Mouse (Mus musculus) limb, embryonic 13.5 days (tissue): ENCODE data around the gene Dlg4. TPM values are rescaled to one million over a fixed set of nuclear protein-coding genes. Genes with fewer than 3 reads are reported as not detected.
"Not testable (repeated sequence)": the region's sequence is repeated elsewhere in the genome, so short reads cannot be mapped to it uniquely, and the experiment has no call there.

Source experiments
- ATAC-seq: fragments of 200-750 bp; cut with Nextera tagmentation; 2 replicates; pipeline ENCODE4 v1.8.0; 2017; ENCODE audit warnings: low read depth, moderate number of reproducible peaks, moderate TSS enrichment; ENCODE audit not compliant: low FRiP score
- H3K27ac ChIP-seq: fragments of 300-500 bp; sonication (generic); 2 replicates; pipeline ENCODE4 v1.5.1; 2015; ENCODE audit warnings: inconsistent platforms, mild to moderate bottlenecking, moderate library complexity
- H3K27me3 ChIP-seq: fragments of 300-500 bp; sonication (generic); 2 replicates; pipeline ENCODE4 v1.6.1; 2015; ENCODE audit warnings: mild to moderate bottlenecking, inconsistent platforms
- H3K36me3 ChIP-seq: fragments of 300-500 bp; sonication (generic); 2 replicates; pipeline ENCODE4 v1.6.1; 2015; ENCODE audit warnings: inconsistent platforms, mild to moderate bottlenecking, moderate library complexity
- H3K4me1 ChIP-seq: fragments of 300-500 bp; sonication (generic); 2 replicates; pipeline ENCODE4 v1.6.1; 2015; ENCODE audit warnings: inconsistent platforms
- H3K4me2 ChIP-seq: fragments of 300-500 bp; sonication (generic); replicated peaks from 2 replicates; pipeline ENCODE4 v1.6.1; 2015; ENCODE audit warnings: inconsistent platforms, mild to moderate bottlenecking, moderate library complexity
- H3K4me3 ChIP-seq: fragments of 300-500 bp; sonication (generic); 2 replicates; pipeline ENCODE4 v1.5.1; 2015; ENCODE audit warnings: moderate library complexity, mild to moderate bottlenecking, inconsistent platforms
- H3K9ac ChIP-seq: fragments of 300-500 bp; sonication (generic); 2 replicates; pipeline ENCODE4 v1.6.1; 2015; ENCODE audit warnings: mild to moderate bottlenecking, inconsistent platforms
- H3K9me3 ChIP-seq: fragments of 300-500 bp; sonication (generic); 2 replicates; pipeline ENCODE4 v1.6.1; 2016; ENCODE audit warnings: inconsistent platforms
- WGBS: fragments of 180-500 bp; shearing (Covaris S2); methylation state at CpG from one replicate; pipeline ENCODE4 v1.1.7; 2015; 5-methylcytosine and 5-hydroxymethylcytosine counted together
- polyA plus RNA-seq: library from polyadenylated mRNA; unstranded; fragments of >200 nt; fragmentation: Nextera tagmentation; extraction: Ambion mirVana; gene quantifications from 2 replicates; pipeline ENCODE4 v1.2.1, GENCODE M21; 2015

Gene Dlg4
- polyA plus RNA-seq, 1 experiment from 2014 or later, result 14.2 TPM

- Histone ChIP-seq H3K27ac (peak overlapping the region; percentile 8; the same call in 1 of the 2 replicates), H3K27me3 (no peaks in the 10 kb centered on the region), H3K4me3 (no peak overlapping the region), H3K4me2 (no peak overlapping the region), H3K4me1 (peaks cover 35% of the 10 kb centered on the region), H3K9me3 (no peaks in the 10 kb centered on the region), H3K36me3 (no peaks in the 10 kb centered on the region), H3K9ac (no peak overlapping the region)
- 72% methylated on average over 4 of the region's 4 CpGs for WGBS
- no peak for ATAC-seq
Measured at GRCm38 (mm10) chr11:70066701-70067100, 50.0 kb downstream of the Dlg4 start.

GRCm38 (mm10) chr11:70068245-70068644 is 51.5 kb downstream of the Dlg4 start:
- Histone ChIP-seq H3K27me3 (no peaks in the 10 kb centered on the region), H3K9me3 (no peaks in the 10 kb centered on the region), H3K27ac (no peak overlapping the region), H3K4me3 (no peak overlapping the region), H3K9ac (no peak overlapping the region), H3K4me1 (peaks cover 36% of the 10 kb centered on the region), H3K36me3 (no peaks in the 10 kb centered on the region), H3K4me2 (no peak overlapping the region)
- 30% methylated on average over 3 of the region's 3 CpGs for WGBS
- ATAC-seq, result no peak

- peaks cover 48% of the 10 kb centered on the region for H3K4me1 ChIP-seq
- 18% methylated on average over 6 of the region's 6 CpGs for WGBS
- H3K27ac ChIP-seq, result peak overlapping the region; percentile 72
- no peak overlapping the region for H3K4me3 ChIP-seq
- H3K9ac ChIP-seq, result no peak overlapping the region
- H3K9me3 ChIP-seq, result no peaks in the 10 kb centered on the region
- H3K27me3 ChIP-seq, result no peaks in the 10 kb centered on the region
- H3K4me2 ChIP-seq, result no peak overlapping the region; the same call in 1 of the 2 replicates
- ATAC-seq, result peak; percentile 52
- no peaks in the 10 kb centered on the region for H3K36me3 ChIP-seq
Measured at GRCm38 (mm10) chr11:70070057-70070456, 53.3 kb downstream of the Dlg4 start.

GRCm38 (mm10) chr11:70070603-70071002 is 53.9 kb downstream of the Dlg4 start:
- H3K4me2 ChIP-seq, H3K27me3 ChIP-seq, H3K4me3 ChIP-seq, H3K36me3 ChIP-seq, ATAC-seq, H3K9ac ChIP-seq, H3K9me3 ChIP-seq: not testable (repeated sequence)
- 60% methylated on average over 3 of the region's 3 CpGs for WGBS
- Histone ChIP-seq H3K4me1 (peaks cover 46% of the 10 kb centered on the region), H3K27ac (0 out of 2 replicates have a peak overlapping the region, but pooled peaks have one; percentile 64)

DNA sequence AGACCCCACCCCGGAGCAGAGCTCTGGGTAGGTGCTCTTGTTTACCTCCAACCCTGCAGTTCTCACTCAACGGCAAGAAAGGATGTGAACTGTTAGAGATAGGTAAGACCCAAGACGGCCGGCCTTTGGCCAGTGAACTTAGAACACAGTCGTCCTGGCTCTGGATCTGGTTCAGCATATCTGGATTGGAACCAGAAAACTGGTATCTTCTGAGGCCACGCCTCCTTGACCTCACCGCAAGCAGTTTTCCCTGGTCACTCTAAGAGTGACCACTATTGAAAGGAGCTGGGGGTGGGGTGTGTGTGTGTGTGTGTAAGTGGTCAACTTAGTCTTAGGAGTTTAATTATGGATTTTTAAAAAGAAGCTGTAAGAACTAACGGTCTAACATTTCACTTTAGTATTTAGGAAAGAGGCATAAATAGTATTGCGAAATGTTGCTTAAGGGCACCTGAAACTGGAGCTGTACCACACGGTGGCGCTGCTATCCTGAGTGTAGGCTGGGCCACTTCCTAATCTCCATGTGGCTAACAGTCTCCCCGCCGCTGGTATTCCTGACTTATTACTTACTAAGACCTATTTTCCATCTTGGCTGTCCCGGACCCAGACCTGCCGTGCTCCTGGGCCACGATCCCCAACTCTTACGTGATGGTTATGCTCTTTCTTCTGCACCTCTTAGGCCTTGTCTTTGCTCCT is 57.8 kb downstream of the Dlg4 start:
- H3K36me3 ChIP-seq, result no peaks in the 10 kb centered on the region
- peak; percentile 38; the same call in 1 of the 2 replicates for ATAC-seq
- H3K9me3 ChIP-seq, result no peaks in the 10 kb centered on the region
- H3K27me3 ChIP-seq, result 0 out of 2 replicates have a peak, but pooled peaks cover 3% of the 10 kb centered on the region
- 37% methylated on average over 17 of the region's 17 CpGs for WGBS
- peak overlapping the region; percentile 27 for H3K4me2 ChIP-seq
- peaks cover 17% of the 10 kb centered on the region for H3K4me1 ChIP-seq
- H3K4me3 ChIP-seq, result no peak overlapping the region
- no peak overlapping the region for H3K9ac ChIP-seq
- H3K27ac ChIP-seq, result no peak overlapping the region

GRCm38 (mm10) chr11:70075581-70075980 is 58.8 kb downstream of the Dlg4 start:
- H3K4me3 ChIP-seq, result no peak overlapping the region
- WGBS, result 86% methylated on average over 6 of the region's 6 CpGs
- H3K4me1 ChIP-seq, result peaks cover 19% of the 10 kb centered on the region
- H3K36me3 ChIP-seq, result no peaks in the 10 kb centered on the region
- H3K9ac ChIP-seq, result no peak overlapping the region
- no peak overlapping the region for H3K4me2 ChIP-seq
- H3K27ac ChIP-seq, result no peak overlapping the region
- H3K27me3 ChIP-seq, result 0 out of 2 replicates have a peak, but pooled peaks cover 3% of the 10 kb centered on the region
- ATAC-seq, result no peak
- no peaks in the 10 kb centered on the region for H3K9me3 ChIP-seq

DNA sequence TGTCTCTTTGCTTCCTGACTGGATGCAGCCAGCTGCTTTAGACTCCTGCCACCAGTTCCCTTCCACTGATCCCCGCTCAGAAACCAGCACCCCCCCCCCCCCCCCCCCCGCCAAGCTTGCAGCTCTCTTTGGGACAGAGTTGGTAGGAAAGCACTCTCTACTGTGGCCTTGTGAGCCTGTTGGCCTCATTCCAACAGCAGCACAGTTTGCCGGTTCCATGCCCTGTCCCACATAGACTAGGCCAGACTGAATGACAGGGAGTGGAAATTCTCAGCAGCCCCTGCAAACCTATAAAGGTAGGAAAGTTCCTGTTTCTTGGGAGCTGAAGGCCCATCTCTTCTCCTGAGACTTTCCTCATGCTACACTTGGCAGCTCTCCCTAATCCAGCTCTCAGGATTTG is 60.7 kb downstream of the Dlg4 start:
- H3K27ac ChIP-seq, result no peak overlapping the region
- H3K9me3 ChIP-seq, result no peaks in the 10 kb centered on the region
- H3K27me3 ChIP-seq, result 0 out of 2 replicates have a peak, but pooled peaks cover 3% of the 10 kb centered on the region
- H3K4me3 ChIP-seq, result no peak overlapping the region
- H3K36me3 ChIP-seq, result no peaks in the 10 kb centered on the region
- ATAC-seq, result no peak
- no peak overlapping the region for H3K9ac ChIP-seq
- WGBS, result 61% methylated on average over 3 of the region's 3 CpGs
- no peak overlapping the region for H3K4me2 ChIP-seq
- H3K4me1 ChIP-seq, result peaks cover 19% of the 10 kb centered on the region

DNA sequence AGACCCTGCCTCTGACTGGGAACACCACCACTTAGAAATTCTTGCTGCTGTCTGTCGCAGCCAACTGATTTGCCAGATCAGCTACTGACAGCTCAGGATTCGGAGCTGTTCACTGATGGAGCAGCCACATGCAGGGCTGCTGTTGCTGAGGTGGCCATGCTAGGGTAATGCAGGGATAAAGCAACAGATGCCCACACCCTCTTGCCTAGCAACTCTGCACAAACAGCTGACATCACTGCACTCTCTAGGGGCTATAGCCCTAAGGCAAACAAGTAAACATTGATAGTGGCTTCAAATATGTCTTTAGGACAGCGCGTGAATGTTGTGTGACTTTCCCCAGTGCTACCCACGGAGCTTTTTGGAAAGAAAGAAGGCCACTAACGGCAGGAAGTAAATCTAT is 62.4 kb downstream of the Dlg4 start:
- ATAC-seq, result no peak
- WGBS, result 60% methylated on average over 6 of the region's 6 CpGs

DNA sequence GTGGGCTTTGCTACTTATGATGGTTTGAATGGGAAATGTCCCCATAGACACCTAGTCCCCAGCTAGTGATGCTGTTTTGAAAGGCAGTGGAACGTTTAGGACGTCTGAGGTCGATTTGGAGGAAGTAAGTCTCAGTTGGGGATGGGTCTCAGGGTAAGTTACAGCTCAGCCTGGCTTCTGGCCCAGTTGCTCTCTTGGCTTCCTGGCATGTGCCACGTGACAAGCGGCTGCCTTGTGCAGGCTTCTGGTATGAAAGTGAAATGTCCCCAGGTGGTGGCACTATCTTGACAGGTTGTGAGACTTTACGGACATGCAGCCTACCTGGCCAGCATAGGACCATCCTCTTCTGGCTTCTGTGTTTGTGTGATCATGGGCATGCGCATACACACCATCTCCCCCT is 63.2 kb downstream of the Dlg4 start:
- 67% methylated on average over 7 of the region's 7 CpGs for WGBS
- no peak overlapping the region for H3K4me2 ChIP-seq
- H3K36me3 ChIP-seq, result no peaks in the 10 kb centered on the region
- H3K27me3 ChIP-seq, result 0 out of 2 replicates have a peak, but pooled peaks cover 3% of the 10 kb centered on the region
- no peak overlapping the region for H3K4me3 ChIP-seq
- no peaks in the 10 kb centered on the region for H3K9me3 ChIP-seq
- H3K4me1 ChIP-seq, result 0 out of 2 replicates have a peak, but pooled peaks cover 6% of the 10 kb centered on the region
- ATAC-seq, result no peak
- H3K9ac ChIP-seq, result no peak overlapping the region
- no peak overlapping the region for H3K27ac ChIP-seq

More for the DNA sequence above, 62.4 kb downstream of the Dlg4 start:
- no peak overlapping the region for H3K27ac ChIP-seq
- H3K4me1 ChIP-seq, result peaks cover 9% of the 10 kb centered on the region; the same call in 1 of the 2 replicates
- no peak overlapping the region for H3K4me3 ChIP-seq
- H3K9ac ChIP-seq, result no peak overlapping the region
- no peaks in the 10 kb centered on the region for H3K9me3 ChIP-seq
- H3K27me3 ChIP-seq, result 0 out of 2 replicates have a peak, but pooled peaks cover 3% of the 10 kb centered on the region
- H3K4me2 ChIP-seq, result no peak overlapping the region
- H3K36me3 ChIP-seq, result no peaks in the 10 kb centered on the region

DNA sequence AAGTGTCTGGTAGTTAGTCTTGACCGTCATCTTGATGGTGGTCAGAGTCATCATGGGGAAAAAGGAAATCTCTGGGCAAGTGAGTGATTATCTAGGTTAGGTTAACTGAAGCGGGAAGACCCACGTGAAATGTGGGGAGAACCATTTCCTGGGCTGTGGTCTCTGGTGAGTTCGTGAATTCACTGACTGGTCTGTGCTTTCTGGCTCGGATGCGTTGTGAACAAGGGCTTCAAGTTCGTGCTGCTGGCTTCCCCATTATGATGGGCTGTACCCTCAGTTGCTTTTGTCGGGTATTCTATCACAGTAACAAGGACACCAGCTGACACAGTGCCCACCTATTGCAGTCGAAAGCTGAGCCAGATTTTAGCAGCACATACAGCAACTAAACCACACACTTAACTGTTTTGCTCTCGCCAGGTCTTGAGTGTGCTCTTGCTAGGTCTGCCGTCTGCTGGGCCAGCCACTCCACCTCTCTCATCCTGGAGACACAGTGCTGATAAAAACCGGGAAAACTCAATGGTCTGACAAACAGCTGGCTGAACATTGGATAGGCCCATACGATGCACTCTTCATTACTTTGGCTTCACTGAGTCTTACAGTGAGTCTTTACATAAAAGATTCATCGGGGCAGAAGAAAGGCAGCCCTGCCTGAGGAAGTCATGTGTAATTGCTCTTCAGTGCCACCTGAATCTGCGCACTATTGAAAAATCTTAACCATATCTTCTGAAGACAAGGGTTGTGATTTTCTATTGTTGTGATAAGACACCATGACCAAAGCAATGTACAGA is 64.3 kb downstream of the Dlg4 start:
- H3K36me3 ChIP-seq, result no peaks in the 10 kb centered on the region
- no peak for ATAC-seq
- no peak overlapping the region for H3K27ac ChIP-seq
- no peak overlapping the region for H3K4me2 ChIP-seq
- H3K4me1 ChIP-seq, result 0 out of 2 replicates have a peak, but pooled peaks cover 6% of the 10 kb centered on the region
- no peak overlapping the region for H3K4me3 ChIP-seq
- no peaks in the 10 kb centered on the region for H3K9me3 ChIP-seq
- H3K9ac ChIP-seq, result no peak overlapping the region
- 0 out of 2 replicates have a peak, but pooled peaks cover 3% of the 10 kb centered on the region for H3K27me3 ChIP-seq
- WGBS, result 87% methylated on average over 15 of the region's 15 CpGs

DNA sequence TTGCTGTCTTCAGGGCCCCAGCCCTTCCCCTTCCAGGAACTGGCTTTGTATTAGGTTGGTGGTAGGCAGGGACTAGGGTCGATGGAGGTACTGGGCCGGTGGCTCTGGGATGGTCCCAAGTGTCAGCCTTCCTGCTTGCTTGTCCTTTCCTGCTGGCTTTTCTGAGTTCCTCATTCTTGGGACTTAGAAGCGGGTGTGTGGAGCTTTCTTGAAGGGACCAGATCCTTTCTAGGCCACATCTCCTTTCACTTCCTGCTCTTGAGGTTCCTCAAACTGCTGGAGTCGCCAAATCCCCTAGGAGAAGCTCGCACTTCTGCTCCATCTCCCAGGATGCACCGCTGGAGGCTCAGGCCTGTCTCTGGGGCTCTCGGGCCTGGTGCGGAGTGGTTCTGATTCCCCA is 67.8 kb downstream of the Dlg4 start:
- WGBS, result 85% methylated on average over 8 of the region's 8 CpGs
- no peaks in the 10 kb centered on the region for H3K36me3 ChIP-seq
- no peak overlapping the region for H3K4me2 ChIP-seq
- H3K4me3 ChIP-seq, result no peak overlapping the region
- 0 out of 2 replicates have a peak, but pooled peaks cover 6% of the 10 kb centered on the region for H3K4me1 ChIP-seq
- H3K9ac ChIP-seq, result no peak overlapping the region
- H3K27ac ChIP-seq, result no peak overlapping the region
- H3K9me3 ChIP-seq, result no peaks in the 10 kb centered on the region
- H3K27me3 ChIP-seq, result no peaks in the 10 kb centered on the region
- ATAC-seq, result no peak
